Mouse (Mus musculus): Measurements from ENCODE around the gene Hmgcs2.

Gene Hmgcs2

GRCm38 (mm10) chr3:98280933-98281678 is 871 bp downstream of the Hmgcs2 start:
- peak; percentile 81 for DNase-seq (ENCODE audit: low spot score)

GRCm38 (mm10) chr3:98282422-98282821 is 2.2 kb downstream of the Hmgcs2 start:
- DNase-seq (ENCODE audit: low spot score): no peak

GRCm38 (mm10) chr3:98283205-98283604 is 3.0 kb downstream of the Hmgcs2 start:
- no peak for DNase-seq (ENCODE audit: low spot score)

GRCm38 (mm10) chr3:98291044-98291443 is 10.8 kb downstream of the Hmgcs2 start:
- DNase-seq (ENCODE audit: low spot score): no peak

GRCm38 (mm10) chr3:98295965-98296364 is 15.7 kb downstream of the Hmgcs2 start:
- no peak for DNase-seq (ENCODE audit: low spot score)

- DNase-seq (ENCODE audit: low spot score): no peak
Observed at GRCm38 (mm10) chr3:98299391-98300100, 19.3 kb downstream of the Hmgcs2 start.

GRCm38 (mm10) chr3:98300266-98300665 is 20.0 kb downstream of the Hmgcs2 start:
- no peak for DNase-seq (ENCODE audit: low spot score)

- no peak for DNase-seq (ENCODE audit: low spot score)
Observed at GRCm38 (mm10) chr3:98301761-98302160, 21.5 kb downstream of the Hmgcs2 start.

- no peak for DNase-seq (ENCODE audit: low spot score)
Observed at GRCm38 (mm10) chr3:98308606-98309005, 28.4 kb downstream of the Hmgcs2 start.

- no peak for DNase-seq (ENCODE audit: low spot score)
Observed at GRCm38 (mm10) chr3:98310456-98310855, 30.2 kb downstream of the Hmgcs2 start.

GRCm38 (mm10) chr3:98312867-98313266 is 32.6 kb downstream of the Hmgcs2 start:
- peak; percentile 83 for DNase-seq (ENCODE audit: low spot score)

GRCm38 (mm10) chr3:98313294-98314155 is 33.3 kb downstream of the Hmgcs2 start:
- no peak for DNase-seq (ENCODE audit: low spot score)

- DNase-seq (ENCODE audit: low spot score): no peak
Observed at GRCm38 (mm10) chr3:98315181-98315580, 34.9 kb downstream of the Hmgcs2 start.

GRCm38 (mm10) chr3:98317143-98317542 is 36.9 kb downstream of the Hmgcs2 start:
- DNase-seq (ENCODE audit: low spot score): no peak

GRCm38 (mm10) chr3:98319190-98319589 is 39.0 kb downstream of the Hmgcs2 start:
- DNase-seq (ENCODE audit: low spot score): peak; percentile 83

GRCm38 (mm10) chr3:98322209-98322608 is 42.0 kb downstream of the Hmgcs2 start:
- no peak for DNase-seq (ENCODE audit: low spot score)

GRCm38 (mm10) chr3:98324235-98324634 is 44.0 kb downstream of the Hmgcs2 start:
- DNase-seq (ENCODE audit: low spot score): no peak

- no peak for DNase-seq (ENCODE audit: low spot score)
Observed at GRCm38 (mm10) chr3:98334010-98334409, 53.8 kb downstream of the Hmgcs2 start.

GRCm38 (mm10) chr3:98335331-98335730 is 55.1 kb downstream of the Hmgcs2 start:
- DNase-seq (ENCODE audit: low spot score): no peak

- no peak for DNase-seq (ENCODE audit: low spot score)
Observed at GRCm38 (mm10) chr3:98335886-98336285, 55.7 kb downstream of the Hmgcs2 start.

- peak; percentile 66 for DNase-seq (ENCODE audit: low spot score)
Observed at GRCm38 (mm10) chr3:98336661-98337654, 56.7 kb downstream of the Hmgcs2 start.
